Mouse (Mus musculus): ENCODE measurements around the gene Rbfox3.

- no peak for TF ChIP-seq CTCF (conservative IDR thresholded peaks at IDR 0.05; ENCODE audit: low read length)
- TF ChIP-seq POU5F1 (IDR thresholded peaks at IDR 0.05; ENCODE audit: borderline replicate concordance, low read length) = no peak
Observed at GRCm38 (mm10) chr11:118496066-118496689, 415.2 kb downstream of the Rbfox3 start.
